Mouse (Mus musculus): ENCODE measurements around the gene Ldlrad3. TPM values are rescaled to one million over a fixed set of nuclear protein-coding genes. Genes with fewer than 3 reads are reported as not detected.

Gene Ldlrad3
- total RNA-seq, 1 experiment from 2014 or later: 8.8 TPM

DNA sequence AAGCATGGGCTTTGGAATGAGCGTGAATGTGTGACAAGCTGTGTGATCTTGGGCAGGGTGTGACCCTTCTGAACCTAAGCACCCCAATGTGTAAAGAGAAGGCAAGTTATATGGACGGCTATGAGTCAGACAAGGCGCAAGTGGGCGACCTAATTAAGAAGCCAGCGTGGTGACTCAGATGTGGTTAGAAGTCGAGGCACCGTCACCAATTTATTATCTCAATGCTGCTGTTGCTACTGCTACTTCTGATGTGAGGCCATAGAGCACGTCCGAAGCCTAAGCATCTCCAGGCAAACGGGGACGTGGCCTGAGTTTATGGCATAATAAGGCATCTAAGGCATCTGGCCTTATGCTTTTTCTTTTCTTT lies 151.7 kb downstream of the Ldlrad3 start:
- no peak for DNase-seq

- no peak for DNase-seq
Measured at GRCm38 (mm10) chr2:102033818-102034512, 152.2 kb downstream of the Ldlrad3 start.

DNA sequence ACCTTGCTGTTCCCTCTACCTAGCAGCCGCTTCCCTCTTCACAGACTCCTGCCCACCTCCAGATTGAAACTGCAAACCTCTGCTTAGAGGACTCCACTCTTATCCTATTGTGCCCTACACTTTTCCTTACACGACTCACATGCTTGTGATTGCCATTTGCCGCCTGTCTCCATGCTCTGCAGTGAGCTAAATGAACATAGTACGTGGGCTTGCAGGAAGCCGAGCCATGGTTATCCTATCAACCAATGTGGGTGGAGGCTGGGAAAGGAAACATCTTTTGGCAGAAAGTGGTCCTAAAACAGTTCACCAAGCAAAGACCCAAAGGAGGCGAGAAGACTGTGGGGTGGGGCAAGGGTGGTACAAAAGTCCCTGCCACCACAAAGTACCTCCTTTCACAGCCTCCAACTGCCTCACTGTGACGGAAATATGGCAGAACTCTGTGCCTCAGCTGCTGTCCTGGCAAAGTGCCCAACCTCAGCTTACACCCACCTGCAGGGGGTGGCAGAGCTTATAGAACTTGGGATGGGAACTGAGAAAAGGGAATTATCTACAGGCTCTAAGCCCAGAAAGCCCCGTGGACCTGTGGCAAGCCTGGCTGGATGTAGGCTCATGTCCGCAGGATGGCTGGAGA lies 153.4 kb downstream of the Ldlrad3 start:
- DNase-seq: no peak

GRCm38 (mm10) chr2:102030652-102031051 lies 155.5 kb downstream of the Ldlrad3 start:
- peak; percentile 49 for DNase-seq

DNA sequence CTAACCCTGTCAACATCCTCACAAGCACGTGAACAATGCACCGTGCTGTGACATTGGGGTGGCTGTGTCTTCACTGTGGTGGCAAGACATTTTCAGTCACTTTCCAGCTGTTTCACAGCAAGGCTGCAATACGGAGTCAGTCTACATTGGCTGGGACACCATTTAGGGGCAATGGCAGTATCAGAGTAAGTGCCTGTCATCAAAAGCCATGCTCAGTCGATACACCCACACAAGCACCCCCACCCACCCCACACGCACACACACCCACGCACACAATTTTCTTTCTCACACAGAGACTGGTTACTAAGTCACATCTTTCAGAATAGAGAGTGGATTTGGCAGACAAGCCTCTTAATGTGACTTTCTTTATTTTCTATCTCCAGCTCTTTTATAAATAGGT lies 156.0 kb downstream of the Ldlrad3 start:
- no peak for DNase-seq

GRCm38 (mm10) chr2:102029682-102030081 lies 156.5 kb downstream of the Ldlrad3 start:
- DNase-seq: no peak

DNA sequence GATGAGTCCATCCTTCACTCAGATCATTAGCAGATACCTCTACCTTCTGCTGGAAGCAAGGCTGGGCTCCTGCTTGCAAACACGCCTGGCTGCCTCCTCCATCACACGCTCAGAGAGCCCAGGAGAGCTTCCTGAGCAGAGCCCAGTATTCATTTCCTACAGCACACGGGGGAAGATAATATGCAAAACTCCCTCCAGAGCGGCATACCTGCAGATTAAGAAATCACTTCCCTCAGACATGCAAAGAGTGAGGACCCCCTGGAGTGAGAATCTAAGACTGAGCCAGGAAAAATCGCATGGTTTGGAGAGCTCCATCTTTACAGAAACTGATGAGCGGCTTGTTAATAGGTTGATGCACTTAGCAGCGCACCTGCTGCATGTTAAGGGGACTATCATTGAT lies 158.9 kb downstream of the Ldlrad3 start:
- DNase-seq: no peak

- DNase-seq: no peak
Measured at GRCm38 (mm10) chr2:102026156-102026555, 160.0 kb downstream of the Ldlrad3 start.

DNA sequence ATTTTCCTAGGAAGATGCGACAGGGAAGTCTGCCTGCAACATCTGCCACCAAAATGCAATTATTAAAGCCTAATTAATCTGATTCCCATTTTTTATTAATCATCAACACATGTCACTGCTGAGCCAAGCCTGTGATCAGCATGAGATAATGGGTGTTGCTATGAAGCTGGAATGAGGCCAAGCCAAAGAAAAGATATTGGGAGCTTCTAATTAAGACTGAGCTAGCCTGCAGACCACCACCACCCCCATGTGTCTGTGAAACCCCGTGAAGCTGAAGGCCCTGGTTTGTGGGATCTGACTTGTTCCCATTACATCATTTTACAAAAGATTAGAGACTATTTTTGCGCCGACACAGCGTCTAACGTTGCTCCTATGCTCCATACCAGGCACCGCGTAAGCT lies 161.7 kb downstream of the Ldlrad3 start:
- no peak for DNase-seq

GRCm38 (mm10) chr2:102021371-102022084 lies 164.7 kb downstream of the Ldlrad3 start:
- DNase-seq: no peak

DNA sequence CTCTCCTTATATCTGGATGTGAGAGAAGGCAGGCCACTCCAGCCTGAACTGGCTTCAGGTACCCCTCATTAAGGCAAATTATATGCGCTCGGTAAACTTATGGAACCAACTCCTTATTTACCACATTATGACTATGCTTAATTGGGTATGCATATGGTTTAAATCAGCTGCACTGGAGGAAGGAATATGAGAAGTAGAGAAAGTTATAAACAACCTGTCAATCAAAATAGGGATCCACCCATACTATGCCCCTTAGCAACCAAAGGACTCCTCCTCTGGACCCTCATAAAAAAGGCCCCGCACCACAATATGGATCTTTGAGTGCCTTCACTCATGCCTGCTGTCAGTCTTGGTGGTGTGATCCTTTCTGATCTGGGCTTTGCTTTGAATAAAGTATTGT lies 165.6 kb downstream of the Ldlrad3 start:
- no peak for DNase-seq

- no peak for DNase-seq
Measured at GRCm38 (mm10) chr2:102014538-102015113, 171.6 kb downstream of the Ldlrad3 start.

DNA sequence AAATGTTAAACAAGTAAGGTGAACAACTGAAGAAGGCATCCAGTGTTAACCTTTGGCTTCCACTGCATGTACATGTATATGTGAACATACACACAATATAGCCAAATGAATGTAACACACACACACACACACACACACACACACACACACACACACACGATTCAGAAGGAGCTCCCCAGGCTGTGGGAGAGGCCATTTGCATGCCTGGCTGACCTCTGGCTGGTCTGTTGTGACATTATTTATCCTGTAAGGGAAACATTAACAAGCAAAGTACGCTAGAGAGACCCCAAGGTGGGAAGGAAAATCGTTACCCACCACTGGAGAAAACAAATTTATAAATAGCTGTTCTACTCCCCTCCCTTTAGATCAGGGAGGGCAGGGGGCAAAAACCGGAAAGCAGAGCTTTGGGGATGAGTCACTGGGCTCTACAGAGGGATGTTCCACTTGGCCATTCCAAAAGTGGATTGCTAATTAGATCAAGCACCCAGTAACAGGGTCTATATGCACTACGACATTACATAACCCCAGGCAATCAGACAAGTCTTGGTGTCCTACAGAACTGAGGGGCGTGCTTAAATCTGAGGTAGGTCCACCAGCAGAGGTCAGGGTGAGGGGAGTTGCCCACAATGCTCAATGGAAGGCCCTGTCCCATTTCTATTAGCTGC lies 174.7 kb downstream of the Ldlrad3 start:
- DNase-seq: no peak

DNA sequence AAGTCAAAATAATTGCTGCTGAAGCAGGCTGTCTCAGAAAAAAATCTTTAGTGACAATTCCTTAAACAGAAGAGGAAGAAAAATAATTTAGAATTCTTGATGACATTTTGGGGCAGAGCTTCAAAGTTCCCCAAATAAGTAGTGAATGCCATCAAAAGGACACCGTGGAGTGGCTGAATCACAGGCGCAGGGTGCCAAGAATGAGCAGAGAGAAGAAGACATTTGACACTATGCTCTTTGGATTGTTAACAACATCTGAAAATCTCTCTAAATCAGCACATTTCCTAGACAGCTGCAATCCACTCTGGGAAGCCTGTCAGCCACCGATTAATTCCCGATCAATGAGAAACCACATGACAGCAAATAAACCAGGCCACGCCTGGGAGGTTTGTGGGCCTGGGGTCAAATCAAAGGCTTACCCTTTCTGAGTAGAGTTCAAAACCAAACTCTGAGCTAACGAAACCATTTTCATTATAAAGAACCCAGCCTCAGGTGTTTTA lies 176.4 kb downstream of the Ldlrad3 start:
- no peak for DNase-seq

DNA sequence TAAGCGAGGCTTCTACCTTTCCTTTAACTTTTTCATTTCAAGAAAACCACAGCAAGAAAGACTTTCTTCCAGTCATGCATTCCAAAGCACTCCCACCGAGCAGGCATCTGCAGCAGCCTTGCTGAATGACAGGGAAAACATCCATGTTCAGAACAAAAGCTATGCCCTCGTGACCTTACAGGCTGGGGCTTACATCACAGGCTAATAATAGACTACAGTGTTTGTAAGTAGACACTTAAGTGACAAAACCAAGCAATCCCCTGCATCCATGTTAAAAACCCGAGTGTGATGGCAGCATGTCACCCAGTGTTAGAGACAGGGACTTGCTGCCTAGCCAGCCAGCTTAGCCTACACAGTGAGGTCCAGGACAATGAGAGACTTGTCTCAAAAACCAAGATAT lies 180.0 kb downstream of the Ldlrad3 start:
- no peak for DNase-seq

GRCm38 (mm10) chr2:102005377-102006007 lies 180.7 kb downstream of the Ldlrad3 start:
- DNase-seq: no peak

GRCm38 (mm10) chr2:102003776-102004264 lies 182.4 kb downstream of the Ldlrad3 start:
- no peak for DNase-seq

GRCm38 (mm10) chr2:102002974-102003775 lies 183.0 kb downstream of the Ldlrad3 start:
- DNase-seq: no peak

DNA sequence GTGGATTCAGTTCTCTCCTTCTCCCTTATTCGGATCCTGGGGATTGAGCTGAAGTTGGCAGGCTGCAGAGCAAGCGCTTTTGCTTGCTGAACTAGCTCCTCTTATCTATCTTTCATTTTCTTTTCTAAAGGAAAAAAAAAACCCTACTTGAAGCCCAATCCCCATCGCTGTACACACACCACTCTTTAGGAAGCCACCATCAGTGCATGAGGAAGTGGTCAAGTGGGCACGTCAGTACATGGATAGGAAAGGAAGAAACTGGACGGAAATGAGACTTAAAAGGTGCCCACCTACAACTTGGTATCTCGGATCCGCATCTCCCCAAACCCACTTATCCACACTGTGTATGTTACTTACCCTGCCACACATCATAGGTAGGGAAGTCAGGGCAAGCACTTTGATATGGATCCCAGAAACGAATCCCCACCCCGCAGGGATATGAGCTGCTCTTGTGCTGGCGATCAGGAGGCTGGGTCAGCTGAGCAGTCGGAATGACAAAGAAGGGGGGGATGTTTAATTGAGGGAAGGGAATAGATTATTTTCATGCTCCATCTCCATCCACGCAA lies 183.7 kb downstream of the Ldlrad3 start:
- no peak for DNase-seq

DNA sequence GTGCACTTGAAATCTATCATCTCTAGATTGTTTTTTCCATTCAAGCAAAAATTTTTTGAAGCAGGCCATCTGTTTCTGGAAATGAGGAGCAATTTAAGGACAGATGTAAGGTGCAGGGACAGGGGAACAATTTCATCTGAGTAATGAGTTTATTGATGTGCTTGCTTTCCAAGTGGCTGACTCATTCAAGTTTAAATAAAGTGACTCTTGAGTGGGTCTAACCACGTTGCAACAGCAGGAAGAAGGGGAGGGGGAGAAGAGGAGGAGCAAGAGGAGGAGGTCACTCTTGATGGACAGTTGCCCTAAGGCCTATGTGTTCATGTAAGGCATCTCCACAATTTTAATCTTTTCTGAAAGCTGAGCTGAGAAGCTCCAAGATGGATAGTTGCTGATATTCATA lies 184.5 kb downstream of the Ldlrad3 start:
- DNase-seq: no peak
